Comparison of ENCODE assay signal across 21 mouse cellular contexts in the genomic region with DNA sequence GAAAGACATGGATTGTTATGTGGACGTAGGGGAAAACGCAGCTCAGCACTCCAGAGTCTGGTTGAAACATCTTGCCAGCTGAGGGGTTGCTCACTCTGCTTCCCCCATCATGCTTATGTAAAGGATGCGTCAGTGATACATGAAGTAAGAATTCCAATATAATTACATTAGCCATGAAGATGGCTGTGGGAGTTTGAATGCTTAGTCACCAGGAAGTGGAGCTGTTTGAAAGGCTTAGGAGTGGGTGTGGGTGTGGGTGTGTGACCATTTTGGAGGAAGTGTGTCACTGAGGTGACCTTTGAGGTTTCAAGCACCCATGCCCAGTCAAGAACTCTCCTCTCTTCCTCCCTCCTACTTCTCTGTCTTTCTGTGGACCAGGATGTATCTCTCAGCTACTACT.
DNase-seq lines count a peak whose midpoint lies in the region; TF ChIP-seq lines count a peak whose summit lies in the region.
"Had no signal": no experiment of that assay in that cellular context is flagged by ENCODE, and none has a peak within 500 bp of the region (broad histone marks: within the 10 kb centered on the region; RNA-seq: fewer than 3 reads in every experiment).

No protein-coding gene starts in this region.

- intact Hi-C loops in left cerebral cortex, postnatal 4 days (cut with DNase I), result no loop called here

- TF ChIP-seq CTCF in C2C12 (IDR thresholded peaks at IDR 0.05; ENCODE audit: control insufficient read depth, insufficient read depth, insufficient read length), result no peak

- H3K27me3 ChIP-seq in C2C12 (ENCODE audit: control insufficient read depth, insufficient read depth, insufficient read length), result no peaks in the 10 kb centered on the region
- H3K27me3 ChIP-seq: limb, embryonic 15.5 days; midbrain, embryonic 12.5 days; neural tube, embryonic 12.5 days; stomach, embryonic 15.5 days had no signal

- H3K4me3 ChIP-seq in C2C12 (ENCODE audit: insufficient read depth, poor library complexity, severe bottlenecking), result no peak overlapping the region
- H3K4me3 ChIP-seq: forebrain, embryonic 10.5 days; heart, embryonic 10.5 days; limb, embryonic 15.5 days; midbrain, embryonic 12.5 days; neural tube, embryonic 12.5 days; stomach, embryonic 15.5 days had no signal

- no peaks in the 10 kb centered on the region for H3K79me3 ChIP-seq in C2C12 (ENCODE audit: low read depth)

- H3ac ChIP-seq in C2C12 (ENCODE audit: control insufficient read depth, insufficient read length, low read depth), result no peak overlapping the region

- no peaks in the 10 kb centered on the region for H3K36me3 ChIP-seq in C2C12 (ENCODE audit: control insufficient read depth, insufficient read depth)
- H3K36me3 ChIP-seq: forebrain, embryonic 10.5 days; heart, embryonic 10.5 days; limb, embryonic 15.5 days; midbrain, embryonic 12.5 days; neural tube, embryonic 12.5 days; stomach, embryonic 15.5 days had no signal

- no peaks in the 10 kb centered on the region for H3K79me2 ChIP-seq in C2C12 (ENCODE audit: control insufficient read depth, insufficient read depth)

- DNase-seq in left cerebral cortex, adult 8-10 months (ENCODE audit: low spot score in 2 of 2), result peak; percentile 1 to 16
- DNase-seq in left cerebral cortex, postnatal 4 days, result no peak
- peak; percentile 2 for DNase-seq in NIH3T3 (ENCODE audit: low read depth)
- DNase-seq in telencephalon, adult 2 months (ENCODE audit: low read depth, low spot score), result peak; percentile 8
- no peak for DNase-seq in urinary bladder, postnatal 36 days (ENCODE audit: low spot score in 2 of 2)
- no peak for DNase-seq in adrenal gland, adult 8-10 months
- DNase-seq: adrenal gland, postnatal 25 days; cerebellum, adult 11-12 months; cerebellum, postnatal 25 days; embryo, embryonic 11 days; gastrocnemius, postnatal 36 days; kidney, adult 18-20 months; layer of hippocampus, postnatal 36 days; thymus, adult 2 months had no signal

TF ChIP-seq in C2C12, 6 proteins besides CTCF, POLR2A, EP300 and RAD21:
- TF ChIP-seq MYOD1 (IDR thresholded peaks at IDR 0.05; ENCODE audit: control insufficient read depth, insufficient read length, low read depth) (peak; percentile 39), MAX (IDR thresholded peaks at IDR 0.05) (no peak)

Comparison
In these comparisons a context has a peak if more than half of its experiments do, and no peak if none do; other contexts are left out.
1. DNase-seq: peak in left cerebral cortex, adult 8-10 months (2 of 2), NIH3T3 (single experiment) and telencephalon, adult 2 months (single experiment); none in left cerebral cortex, postnatal 4 days (single experiment), urinary bladder, postnatal 36 days (0 of 2) and adrenal gland, adult 8-10 months (single experiment).